Mouse (Mus musculus): ENCODE results near the gene Sphk1.

DNA sequence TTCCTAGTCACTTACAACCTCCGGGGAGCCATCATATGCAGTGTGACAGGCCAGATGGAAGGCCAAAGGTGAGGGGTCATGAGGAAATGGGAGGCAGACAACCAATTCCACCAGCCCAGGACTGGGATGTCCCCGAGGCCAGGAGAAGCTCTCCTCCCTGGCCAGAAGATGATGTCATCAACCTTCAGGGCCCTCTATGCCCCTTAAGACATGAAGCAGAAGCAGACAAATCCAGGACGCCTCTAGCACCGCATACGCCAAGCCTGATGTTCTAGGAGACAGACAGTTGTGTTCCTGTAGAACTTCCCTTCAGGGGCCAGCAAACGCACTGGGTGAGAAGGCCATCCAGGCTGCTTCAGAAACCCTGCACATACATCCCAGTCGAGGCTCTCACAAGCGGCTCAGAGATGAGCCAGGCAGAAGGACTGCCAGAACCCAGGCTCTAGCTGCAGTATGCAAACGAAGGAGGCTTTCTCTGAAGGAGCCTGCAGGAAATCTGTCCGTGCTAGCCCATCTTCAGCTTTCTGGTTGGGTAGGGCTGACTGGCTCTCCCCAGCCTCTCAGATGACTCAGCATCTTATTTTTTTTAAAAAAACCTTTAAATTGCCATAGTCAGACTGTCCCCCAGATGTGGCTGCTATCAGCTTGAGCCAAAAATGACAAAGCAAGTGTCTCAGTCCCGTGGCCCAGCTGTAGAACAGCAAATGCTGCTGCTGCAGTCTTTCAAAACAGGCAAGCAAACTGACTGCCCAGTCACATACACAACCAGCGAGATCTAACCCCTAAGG lies 42.2 kb downstream of the Sphk1 start:
- TF ChIP-seq GATA1 (IDR thresholded peaks at IDR 0.05; ENCODE audit: borderline replicate concordance, low read length) (no peak), FLI1 (IDR thresholded peaks at IDR 0.05; ENCODE audit: low read length) (no peak)
